Mouse (Mus musculus): Measurements from ENCODE around the gene Scfd1.

The Scfd1 gene

DNA sequence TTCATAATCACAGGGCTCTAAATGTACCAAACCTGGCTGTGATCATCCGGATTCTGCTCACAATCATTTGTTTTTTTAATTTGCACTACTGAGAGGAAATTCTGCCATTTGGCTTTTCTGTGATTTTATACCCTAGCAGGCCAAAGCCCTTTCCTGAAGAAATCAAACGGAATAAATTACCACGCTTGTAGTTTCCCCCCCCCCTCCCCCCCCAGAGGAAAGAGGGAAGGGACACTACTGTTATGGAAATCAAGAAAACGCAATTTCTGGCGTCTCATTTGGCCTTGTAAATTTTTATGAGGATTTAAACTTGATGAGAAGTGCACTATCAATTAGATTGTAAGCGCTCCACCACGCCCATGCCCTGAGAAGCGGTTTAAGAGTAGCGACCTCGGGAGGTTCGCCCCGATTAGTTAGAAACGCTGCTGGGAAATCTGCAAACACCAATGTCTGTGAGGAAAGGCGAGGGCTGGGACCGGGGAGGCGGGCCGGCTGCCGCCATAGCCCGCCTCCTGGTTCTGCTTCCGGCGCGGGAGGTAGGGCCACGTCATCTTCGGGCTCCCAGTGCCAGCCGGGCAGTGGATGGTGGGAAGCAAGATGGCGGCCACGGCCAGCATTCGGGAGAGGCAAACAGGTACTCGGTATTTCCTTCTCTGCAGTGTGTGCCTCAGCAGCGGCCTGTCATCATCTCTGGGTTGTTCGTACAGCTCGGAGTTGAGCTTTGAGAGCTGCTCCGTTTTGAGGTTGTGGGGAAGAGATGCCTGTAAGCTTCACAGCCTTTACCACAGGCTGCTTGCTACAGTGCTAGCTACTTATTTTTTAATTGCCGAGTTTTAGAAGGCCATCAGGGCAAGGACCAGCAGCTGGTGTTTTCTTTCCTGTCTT is at the start of gene Scfd1:
Gene Scfd1, plus strand, starts transcription at position 508 of the 885 bp plus-strand sequence.
- CTCF ChIA-PET, result no interaction called here

DNA sequence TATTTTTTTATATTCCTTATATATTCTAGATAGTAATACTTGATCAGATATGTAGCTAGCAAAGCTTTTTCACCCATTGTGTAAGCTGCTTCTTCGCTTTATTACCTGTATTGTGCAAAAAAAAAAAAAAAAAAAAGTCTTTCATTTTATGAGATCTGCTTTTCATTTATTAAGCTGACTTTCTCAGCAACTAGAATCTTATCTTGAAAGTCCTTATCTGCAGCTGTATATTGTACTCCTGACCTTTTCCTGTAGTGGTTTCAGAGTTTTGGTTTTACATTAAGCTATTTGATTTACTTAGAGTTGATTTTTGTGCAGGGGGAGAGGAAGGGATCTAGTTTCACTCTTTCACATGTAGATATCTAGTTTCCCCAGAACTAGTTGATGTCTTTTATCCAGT is 40.3 kb upstream of the Scfd1 start:
- CTCF ChIA-PET, result interaction anchor here (0.6 kb wide), 1 partner anchor 442 kb away, joined by 3 read pairs; no protein-coding TSS in a partner anchor

DNA sequence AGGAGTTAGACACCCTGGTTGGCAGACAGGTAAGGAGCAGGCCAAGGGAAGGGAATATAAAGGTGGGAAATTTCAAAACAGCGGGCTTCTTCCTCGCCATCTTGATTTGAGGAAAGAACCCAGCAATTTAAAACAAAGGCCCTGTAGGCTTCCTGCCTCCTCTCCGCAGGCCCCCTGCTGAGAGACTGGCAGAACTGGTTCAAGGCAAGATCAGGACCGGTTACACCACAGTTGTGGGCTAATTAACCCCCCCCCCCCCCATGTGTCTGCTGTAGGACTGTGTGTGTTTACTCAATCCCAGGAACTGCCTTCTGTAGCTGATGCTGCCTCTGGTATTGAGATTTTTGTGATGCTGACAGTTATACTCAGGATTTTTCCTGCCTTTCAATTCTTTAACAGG is 31.2 kb upstream of the Scfd1 start:
- CTCF ChIA-PET, result no interaction called here

DNA sequence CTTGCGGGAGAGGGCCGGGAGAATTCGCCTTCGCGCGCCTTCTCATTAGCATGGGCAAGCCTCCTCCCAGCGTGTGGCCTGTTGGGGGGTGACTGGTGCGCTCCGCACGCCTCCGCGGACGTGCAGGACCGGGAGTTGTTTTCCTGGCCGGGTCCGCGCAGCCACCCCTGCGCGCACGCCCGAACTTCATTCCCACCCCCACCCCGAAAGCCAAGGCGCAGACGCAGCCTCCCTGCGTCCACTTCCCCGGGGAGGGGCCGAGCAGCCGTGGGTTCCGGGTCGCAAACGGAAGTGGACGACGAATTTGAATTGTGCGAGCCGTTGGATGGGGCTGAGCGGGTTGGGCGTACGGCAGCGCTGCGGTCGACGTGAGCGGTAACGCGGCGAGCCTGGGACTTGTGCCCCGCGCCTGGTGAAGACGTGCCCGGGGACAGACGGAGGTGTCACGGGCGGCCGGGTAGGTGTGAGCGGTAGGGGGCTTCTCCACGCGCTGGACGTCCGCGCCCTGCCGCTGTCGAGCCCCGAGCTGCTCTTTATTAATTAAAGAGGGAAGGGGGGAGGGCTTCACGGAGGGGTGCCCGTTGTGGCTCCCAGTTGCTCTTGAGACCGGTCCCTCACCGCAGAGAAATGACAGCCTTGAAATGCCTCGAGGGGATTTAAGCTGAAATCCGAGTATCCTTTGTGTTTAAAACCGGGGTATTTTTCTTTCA is 29.2 kb upstream of the Scfd1 start, which contains the start of gene G2e3:
Gene G2e3, plus strand, starts transcription at position 74 of the 710 bp plus-strand sequence.
- CTCF ChIA-PET, result no interaction called here

DNA sequence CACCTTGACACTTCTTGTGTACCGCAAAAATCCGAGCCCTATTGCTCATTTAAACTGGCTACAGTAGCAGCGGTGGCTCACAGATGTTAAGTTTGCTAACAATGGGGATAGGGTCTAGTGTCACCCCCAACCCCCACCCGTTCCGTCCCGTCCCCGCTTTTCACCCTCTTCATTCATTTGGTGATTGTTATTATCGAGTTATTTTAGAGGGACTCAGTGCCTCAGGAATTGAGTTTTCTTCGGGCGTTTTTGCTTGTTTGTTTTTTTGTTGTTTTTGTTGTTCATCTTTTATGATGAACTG is 28.7 kb upstream of the Scfd1 start:
- CTCF ChIA-PET, result no interaction called here

DNA sequence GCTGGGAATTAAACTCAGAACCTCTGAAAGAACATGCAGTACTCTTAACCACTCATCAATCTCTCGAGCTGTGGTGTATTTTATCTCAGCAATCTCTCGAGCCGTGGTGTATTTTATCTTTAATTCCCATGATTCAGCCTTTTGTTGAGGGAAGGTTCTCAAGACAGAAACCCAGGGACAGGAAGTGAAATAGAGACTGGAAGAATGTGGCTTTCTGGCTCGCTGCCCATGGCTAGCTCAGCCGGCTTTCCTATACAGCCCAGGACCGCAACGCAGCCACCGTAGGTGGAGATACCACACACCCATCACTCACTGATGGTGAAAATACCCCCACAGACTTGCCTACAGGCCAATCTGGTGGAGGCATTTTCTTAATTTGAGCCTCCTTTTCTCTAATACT is 22.0 kb upstream of the Scfd1 start:
- CTCF ChIA-PET, result no interaction called here

DNA sequence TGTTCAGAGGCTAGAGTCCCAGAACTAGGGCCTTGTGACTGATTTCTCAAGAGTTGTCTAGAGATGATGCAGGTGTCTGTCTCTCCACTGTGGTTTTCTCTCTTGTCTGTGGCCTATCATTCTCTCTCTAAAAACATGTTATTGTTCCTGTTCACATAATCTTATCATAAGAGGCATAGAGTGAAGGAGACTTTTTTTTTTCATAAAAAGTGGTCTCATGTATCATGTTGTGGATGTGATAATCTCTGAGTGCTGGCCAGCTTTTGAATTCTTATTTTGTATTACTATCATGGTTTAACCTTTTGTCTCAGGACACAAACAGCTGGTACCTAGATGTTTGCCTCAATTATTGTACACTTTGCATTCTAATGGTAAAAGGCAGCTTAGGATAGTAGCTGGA is 16.0 kb upstream of the Scfd1 start:
- CTCF ChIA-PET, result no interaction called here

DNA sequence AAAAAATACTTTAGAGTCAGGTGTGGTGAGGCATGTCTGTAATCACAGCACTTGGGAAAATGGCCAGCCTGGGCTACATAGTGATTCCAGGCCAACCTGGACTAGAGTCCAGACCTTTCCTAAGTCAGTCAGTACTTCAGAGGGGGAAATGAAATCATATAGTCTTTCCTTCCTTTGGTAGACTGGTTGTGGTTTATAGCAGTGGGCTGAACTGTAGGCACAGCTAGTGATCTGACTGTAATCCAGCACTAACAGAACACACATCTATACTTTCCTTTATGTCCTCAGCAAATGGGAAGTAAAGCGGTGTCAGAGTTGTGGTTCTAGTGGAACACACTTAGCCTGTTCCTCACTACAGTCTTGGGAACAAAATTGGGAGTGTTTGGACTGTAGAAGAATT is 14.4 kb upstream of the Scfd1 start:
- CTCF ChIA-PET, result interaction anchor here (0.6 kb wide), 1 partner anchor 121 kb away, joined by 4 read pairs; no protein-coding TSS in a partner anchor

DNA sequence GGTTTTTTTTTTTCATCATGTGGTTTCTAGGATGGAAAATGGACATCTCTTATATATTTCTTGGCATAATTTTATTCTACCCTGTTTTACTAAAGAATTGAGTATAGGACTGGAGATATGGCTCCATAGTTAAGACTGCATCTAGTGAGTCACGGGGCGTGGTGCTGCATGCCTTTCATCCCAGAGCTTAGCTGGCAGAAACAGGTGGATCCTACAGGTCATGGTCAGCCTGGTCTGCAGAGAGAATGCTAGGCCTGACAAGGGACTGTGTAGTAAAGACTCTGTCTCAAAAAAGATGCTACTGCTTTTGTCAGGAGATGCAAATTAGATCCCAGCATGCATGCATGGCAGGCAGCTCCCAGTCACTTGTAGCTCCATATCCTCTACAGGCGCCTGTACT is 8.8 kb upstream of the Scfd1 start:
- CTCF ChIA-PET, result no interaction called here

DNA sequence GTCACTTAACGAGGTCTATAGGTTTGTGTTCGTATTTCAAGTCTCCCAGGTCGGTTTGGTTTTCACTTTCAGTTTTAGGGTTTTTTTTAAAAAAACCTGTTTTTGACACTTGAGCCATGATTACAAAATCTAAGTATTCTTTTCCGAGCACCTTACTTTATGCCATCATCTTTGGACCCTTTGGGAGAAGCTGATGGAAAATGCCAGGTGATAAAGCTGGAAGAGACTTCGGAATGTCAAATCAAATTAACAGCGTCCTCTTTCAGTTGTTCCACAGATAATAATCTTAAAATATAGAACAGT is 529 bp downstream of the Scfd1 start:
- CTCF ChIA-PET, result no interaction called here

DNA sequence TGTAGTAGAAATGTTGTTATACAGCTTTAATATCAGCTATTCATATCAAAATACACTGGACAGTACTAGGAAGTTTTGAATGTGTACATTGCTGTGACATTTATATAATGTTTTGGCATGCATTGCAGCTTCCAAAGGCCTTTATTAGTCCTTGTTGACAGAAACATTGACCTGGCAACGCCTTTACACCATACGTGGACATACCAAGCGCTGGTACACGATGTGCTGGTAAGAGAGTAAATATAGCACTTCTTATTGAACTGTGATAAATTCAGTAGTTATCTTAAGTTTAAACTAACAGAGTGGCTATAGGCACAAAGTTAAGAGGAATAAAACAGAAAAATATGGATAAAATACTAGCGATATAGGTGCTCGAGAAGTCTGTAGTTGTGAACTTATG is 22.6 kb downstream of the Scfd1 start:
- CTCF ChIA-PET, result no interaction called here

DNA sequence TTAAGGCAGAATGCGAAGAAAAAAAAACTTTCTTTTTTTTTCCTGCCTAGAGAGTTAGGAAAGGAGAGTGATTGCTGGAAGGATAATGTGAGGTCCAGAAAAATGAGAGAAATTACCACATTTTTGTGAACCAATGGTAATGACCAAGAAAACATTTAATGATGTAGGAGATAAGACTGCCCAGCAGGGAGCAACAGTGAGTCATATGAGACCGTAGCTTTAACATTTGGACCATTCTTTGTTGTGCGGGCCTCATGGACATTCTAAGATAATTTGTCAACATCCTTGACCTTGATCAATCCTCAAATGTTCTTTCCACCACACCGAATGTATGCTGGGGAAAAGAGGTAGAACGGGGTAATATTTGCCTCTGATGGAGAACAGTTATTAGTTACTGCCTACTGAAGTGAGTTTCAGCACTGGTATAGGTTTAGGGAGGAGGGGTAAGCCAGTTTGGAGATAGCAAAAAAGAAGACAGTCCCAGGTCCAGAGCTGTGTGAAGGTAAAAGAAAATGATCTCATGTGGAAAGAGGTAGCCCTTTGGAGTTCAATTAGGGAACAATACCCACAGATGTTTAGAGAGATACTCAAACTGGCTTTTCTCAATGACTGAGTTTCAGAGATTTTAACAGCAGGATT is 24.9 kb downstream of the Scfd1 start:
- CTCF ChIA-PET, result no interaction called here

DNA sequence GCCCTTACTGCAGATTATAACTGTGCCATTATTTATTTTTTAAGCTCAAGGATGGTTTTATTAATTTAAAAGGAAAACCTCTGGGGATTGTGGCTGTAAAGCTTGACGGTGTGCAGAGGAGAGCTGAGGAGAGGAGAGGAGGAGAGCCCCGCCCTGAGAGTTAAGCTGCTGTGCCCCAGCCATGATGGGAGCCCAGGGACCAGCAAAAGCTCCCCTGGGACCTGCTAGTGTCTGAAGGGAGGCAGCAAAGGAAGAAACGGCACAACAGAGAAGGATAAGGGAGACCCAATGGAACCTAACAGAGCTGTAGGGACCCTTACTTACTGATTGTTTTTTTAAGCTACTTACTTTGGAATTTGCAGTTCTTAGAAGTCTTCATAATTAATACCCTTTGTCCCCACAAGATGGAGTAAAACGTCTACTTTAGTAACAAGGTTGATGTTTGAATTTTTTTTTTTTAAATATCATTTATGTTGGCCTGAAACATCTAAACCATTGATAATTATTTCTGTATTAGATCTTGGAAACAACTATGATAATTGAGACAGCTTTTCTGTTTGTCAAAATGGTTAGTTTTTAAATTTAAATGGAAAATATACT is 26.8 kb downstream of the Scfd1 start:
- CTCF ChIA-PET, result no interaction called here

DNA sequence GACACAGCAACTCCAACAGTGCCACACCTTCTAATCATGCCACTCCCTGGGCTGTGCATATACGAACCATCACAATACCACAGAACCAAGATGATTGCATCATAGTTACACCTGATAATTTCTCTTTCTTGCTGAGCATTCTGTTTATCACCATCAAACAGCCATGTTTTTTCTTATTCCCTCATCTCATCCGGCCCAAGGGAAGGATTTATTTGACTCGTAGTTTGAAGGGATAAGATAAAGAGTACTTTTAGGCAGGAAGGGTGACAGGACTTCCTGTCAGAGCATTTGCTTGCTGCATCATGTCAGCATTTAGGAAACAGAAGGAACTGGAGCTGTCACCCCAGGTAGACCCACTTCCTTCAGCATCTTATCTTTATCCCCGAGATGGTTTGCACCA is 34.1 kb downstream of the Scfd1 start:
- CTCF ChIA-PET, result no interaction called here

DNA sequence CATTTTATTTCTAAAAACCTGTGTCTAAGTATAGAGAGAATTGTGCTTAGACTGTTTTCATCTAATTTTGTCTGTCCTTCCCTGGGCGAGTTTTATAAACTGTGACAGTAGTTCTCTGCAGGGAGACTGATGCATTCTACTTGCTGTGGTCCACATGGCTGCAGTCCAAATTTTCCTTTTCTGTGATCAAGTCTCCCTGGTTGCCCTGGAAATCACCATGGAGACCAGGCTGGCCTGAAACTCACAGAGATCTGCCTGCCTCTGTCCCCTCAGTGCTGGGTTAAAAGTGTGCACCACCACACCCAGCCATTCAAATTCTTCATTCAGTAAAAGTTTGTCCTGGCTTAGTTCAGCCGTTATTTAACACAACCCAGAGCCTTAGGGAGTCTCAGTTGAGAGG is 60.2 kb downstream of the Scfd1 start:
- CTCF ChIA-PET, result no interaction called here

DNA sequence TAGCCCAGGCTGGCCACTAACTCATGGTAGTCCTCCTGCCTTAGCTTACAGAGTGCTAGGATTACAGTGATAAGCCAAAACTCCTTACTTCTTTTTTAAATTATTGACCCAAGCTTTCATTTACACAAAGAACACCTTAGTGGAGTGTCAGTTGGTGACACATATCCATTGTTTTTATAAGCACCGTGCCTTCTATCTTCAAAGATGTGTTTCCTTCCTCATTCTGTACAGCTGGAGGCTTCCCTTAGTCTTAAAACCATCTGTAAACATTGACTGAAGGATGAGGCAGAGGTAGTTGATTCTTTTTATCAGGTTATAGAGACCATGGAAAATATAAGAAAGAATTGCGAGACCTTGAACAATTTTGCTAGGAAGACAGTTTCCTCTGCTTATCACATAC is 61.0 kb downstream of the Scfd1 start:
- CTCF ChIA-PET, result no interaction called here

DNA sequence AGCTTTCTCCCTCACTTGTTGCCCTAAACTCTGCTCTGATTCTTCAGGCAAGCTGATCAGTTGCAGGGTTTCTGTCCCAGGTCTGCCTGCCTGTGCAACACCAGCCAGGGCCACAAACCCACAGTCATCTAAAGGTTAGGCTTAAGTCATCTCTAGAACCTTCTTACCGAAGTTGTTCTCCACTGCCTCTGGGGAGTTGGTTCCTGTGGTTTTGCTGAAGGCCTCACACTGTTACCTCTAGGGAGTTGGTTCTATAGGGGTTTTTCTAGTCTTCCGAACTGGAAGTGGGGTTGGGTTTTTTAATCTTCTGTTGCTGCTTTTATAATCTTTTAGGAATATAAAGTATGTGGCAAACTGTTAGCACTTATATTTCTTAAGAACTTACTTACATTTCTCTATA is 72.0 kb downstream of the Scfd1 start:
- CTCF ChIA-PET, result no interaction called here

DNA sequence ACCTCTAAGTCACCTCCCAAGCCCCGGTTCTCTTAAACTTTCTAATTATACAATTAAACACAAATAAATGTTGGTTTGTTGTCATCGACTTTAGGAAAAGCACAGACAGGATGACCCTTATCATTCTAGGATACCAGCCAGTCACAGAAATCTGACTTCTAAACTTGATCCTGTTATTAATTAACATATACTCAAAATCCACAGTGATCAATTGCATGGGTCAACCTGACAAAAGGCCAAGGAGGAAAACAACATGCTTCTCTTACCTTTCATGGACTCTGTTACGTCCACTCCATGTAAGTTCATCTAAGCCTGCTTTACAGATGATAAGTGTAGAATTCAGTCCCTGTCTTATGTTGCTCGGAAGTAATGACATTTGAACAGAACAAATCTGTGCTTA is 93.6 kb downstream of the Scfd1 start:
- CTCF ChIA-PET, result no interaction called here

DNA sequence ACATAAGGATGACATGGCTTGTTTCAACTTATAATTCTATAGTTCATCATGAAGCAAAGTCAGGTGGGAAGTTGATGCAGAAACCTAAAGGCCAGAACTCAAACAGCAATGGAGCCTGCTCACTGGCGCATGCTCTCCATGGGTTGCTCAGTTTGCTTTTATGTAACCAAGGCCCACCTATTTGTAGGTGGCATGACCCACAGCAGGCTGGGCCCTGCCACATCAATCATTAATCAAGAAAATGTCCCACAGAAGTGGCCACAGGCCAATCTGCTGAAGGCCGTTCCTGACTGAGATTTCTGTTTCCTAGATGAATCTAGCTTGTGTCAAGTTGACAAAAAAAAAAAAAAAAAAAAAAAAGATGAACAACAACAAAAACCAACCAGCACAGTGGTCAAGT is 103.9 kb downstream of the Scfd1 start:
- CTCF ChIA-PET, result no interaction called here

DNA sequence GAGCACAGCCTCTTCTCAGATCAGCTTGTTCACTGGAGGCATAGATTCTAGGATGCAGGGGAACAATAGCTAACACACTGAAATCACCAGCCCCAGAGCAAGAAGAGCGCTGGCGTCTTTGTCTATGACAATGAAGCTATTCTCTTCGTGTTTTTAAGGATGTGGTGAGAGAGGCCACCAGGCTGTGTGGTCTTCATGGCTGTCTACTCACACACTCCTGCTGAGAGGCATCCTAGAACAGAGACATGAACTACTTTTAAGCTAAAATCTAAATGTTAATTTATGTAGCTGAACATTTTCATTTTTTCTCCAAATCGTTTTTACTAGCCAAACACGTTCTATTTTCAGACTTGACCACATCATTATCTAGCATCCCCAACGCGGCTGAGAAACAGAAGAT is 114.7 kb downstream of the Scfd1 start:
- CTCF ChIA-PET, result no interaction called here

DNA sequence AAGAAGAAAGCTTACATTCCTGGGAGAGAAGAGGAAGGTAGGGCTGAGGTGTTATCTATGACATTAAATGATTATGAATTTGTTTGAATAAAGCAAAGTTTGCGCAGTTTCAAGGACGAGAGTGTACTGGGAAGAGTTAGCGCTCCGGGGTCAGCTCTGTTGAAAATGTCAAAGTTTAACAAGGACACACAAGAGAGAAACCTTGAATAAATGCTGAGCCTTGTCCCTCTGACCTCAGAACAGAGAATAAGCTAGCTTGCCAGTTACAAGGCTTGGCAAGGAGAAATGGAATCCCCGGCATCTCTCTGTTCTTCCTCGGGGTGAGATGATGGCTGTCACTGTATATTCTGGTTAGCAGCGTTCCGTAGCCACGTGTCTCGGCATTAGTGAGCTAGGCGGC is 116.2 kb downstream of the Scfd1 start:
- CTCF ChIA-PET, result no interaction called here

DNA sequence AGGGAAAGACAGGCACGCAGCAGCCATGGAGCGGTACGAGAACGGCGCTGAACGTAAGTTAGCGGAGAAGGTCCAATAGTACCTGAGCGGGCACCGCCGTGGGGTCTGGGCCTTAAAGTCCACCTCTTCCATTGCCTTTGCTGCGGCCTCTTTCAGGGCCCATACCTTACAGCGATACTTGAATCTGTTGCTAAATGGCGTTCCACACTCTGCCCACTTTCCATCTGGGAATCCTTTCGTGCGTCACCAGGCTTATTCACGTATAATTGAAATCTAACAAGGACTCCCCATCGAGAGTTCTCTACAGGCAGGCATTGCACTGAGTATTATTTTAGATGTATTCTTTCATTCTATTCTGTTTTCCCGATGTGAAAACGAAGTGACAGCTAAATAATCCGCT is 117.3 kb downstream of the Scfd1 start:
- CTCF ChIA-PET, result no interaction called here
